Mouse (Mus musculus): Measurements from ENCODE around the gene Hmg20a.

- no peak for TF ChIP-seq CTCF (IDR thresholded peaks at IDR 0.05; ENCODE audit: low read depth, low read length)
- TF ChIP-seq POLR2A (IDR thresholded peaks at IDR 0.05; ENCODE audit: extremely low read depth, insufficient read depth, low read length), result no peak
These were observed 51.2 kb downstream of the Hmg20a start for GRCm38 (mm10) chr9:56469656-56470055.

All from liver, adult 2 months (tissue).